Mouse (Mus musculus) ES-E14 (cell line): Measurements from ENCODE around the gene Cryba1. TPM values are rescaled to one million over a fixed set of nuclear protein-coding genes. Genes with fewer than 3 reads are reported as not detected.

ENCODE experiments used
- DNase-seq: peaks from one replicate; pipeline ENCODE4 v3.0.0-alpha.2; 2013; ENCODE audit warnings: low read depth, low spot score
- H3K27ac ChIP-seq: 2 replicates; pipeline ENCODE4 v1.5.1; 2012; ENCODE audit warnings: low read depth, mild to moderate bottlenecking, low read length, moderate library complexity, mixed read lengths; ENCODE audit not compliant: poor library complexity, insufficient read depth, severe bottlenecking
- H3K36me3 ChIP-seq: 2 replicates; pipeline ENCODE4 v1.6.1; 2012; ENCODE audit warnings: mild to moderate bottlenecking, low read length, moderate library complexity, mixed read lengths; ENCODE audit not compliant: control insufficient read depth, poor library complexity, insufficient read depth, severe bottlenecking
- H3K4me1 ChIP-seq, 2 experiments: fragments of 150-350 bp in 1 of 2; sonication (generic) in 1 of 2; 2 replicates each; pipeline ENCODE4 v1.6.1; 2012; ENCODE audit warnings: low read length in 2 of 2, mild to moderate bottlenecking in 1 of 2, mixed read lengths in 1 of 2; ENCODE audit not compliant: control insufficient read depth in 2 of 2, insufficient read depth in 2 of 2, poor library complexity in 1 of 2
- H3K4me3 ChIP-seq, 2 experiments: fragments of 150-350 bp in 1 of 2; sonication (generic) in 1 of 2; 2 replicates each; pipeline ENCODE4 v1.5.1; 2012; ENCODE audit warnings: low read length in 2 of 2, low read depth in 1 of 2, mild to moderate bottlenecking in 1 of 2, mixed read lengths in 1 of 2; ENCODE audit not compliant: insufficient read depth in 1 of 2, poor library complexity in 1 of 2, severe bottlenecking in 1 of 2
- H3K9ac ChIP-seq: 2 replicates; pipeline ENCODE4 v1.6.1; 2012; ENCODE audit warnings: low read depth, mild to moderate bottlenecking, low read length, mixed read lengths; ENCODE audit not compliant: poor library complexity, insufficient read depth, severe bottlenecking
- H3K9me3 ChIP-seq: fragments of 150-350 bp; sonication (generic); 2 replicates; pipeline ENCODE4 v1.6.1; 2012; ENCODE audit warnings: low read depth, mild to moderate bottlenecking, low read length; ENCODE audit not compliant: control insufficient read depth, insufficient read depth
- CHD2 ChIP-seq: IDR thresholded peaks from 2 replicates; pipeline ENCODE4 v1.6.1; 2014; ENCODE audit warnings: mild to moderate bottlenecking, low read depth, low read length, inconsistent platforms
- HCFC1 ChIP-seq: IDR thresholded peaks from 2 replicates; pipeline ENCODE4 v1.6.1; 2012; ENCODE audit warnings: low read length, inconsistent platforms, borderline replicate concordance; ENCODE audit not compliant: insufficient read depth
- MAFK ChIP-seq: IDR thresholded peaks from 2 replicates; pipeline ENCODE4 v1.6.1; 2014; ENCODE audit warnings: mild to moderate bottlenecking, low read depth, low read length, inconsistent platforms; ENCODE audit not compliant: insufficient read depth
- ZC3H11A ChIP-seq: IDR thresholded peaks from 2 replicates; pipeline ENCODE4 v1.6.1; 2012; ENCODE audit warnings: low read depth, mild to moderate bottlenecking, inconsistent platforms, low read length, borderline replicate concordance
- ZNF384 ChIP-seq: IDR thresholded peaks from 2 replicates; pipeline ENCODE4 v1.6.1; 2012; ENCODE audit warnings: low read depth, low read length, inconsistent platforms
- in situ Hi-C, 2 experiments: fragments of 600-800 bp; cut with MboI; formaldehyde crosslinking; loops; one replicate each; pipeline ENCODE4 v1.15.1; 2025; ENCODE audit warnings: low sequenced_read_pairs in 2 of 2, inconsistent platforms in 1 of 2; ENCODE audit not compliant: unreplicated experiment in 2 of 2
- total RNA-seq: library from RNA; depleted of rRNA; stranded (reverse); fragments of 300-350 nt; gene quantifications from 2 replicates; pipeline ENCODE4 v1.2.3, GENCODE M21; 2012; rRNA removed

The Cryba1 gene
- total RNA-seq, result 0.32 TPM in 1 of 2 replicates, not detected in the other

DNA sequence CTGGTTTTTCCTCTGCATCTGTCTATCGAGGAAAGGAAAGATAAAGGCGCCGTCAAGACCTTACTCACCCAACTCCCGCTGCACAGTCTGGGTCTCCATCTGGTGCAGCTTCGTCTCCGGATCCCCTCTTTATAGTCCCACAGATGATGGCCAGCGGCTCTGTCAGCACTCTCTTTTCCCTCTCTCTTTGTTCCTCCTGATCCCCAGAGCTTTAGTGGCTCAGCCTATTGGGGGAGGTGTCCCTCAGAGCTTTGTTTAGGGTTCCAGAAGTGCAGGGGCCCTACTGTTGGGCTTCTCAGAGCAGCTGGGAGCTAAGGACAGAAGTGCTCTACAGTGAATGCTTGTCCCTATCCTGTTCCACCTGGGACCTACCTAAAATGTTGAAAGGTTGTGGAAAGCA lies at the start of gene Cryba1:
Gene Cryba1 (minus strand): TSS at position 101 of the 400 bp plus-strand sequence.
- TF ChIP-seq ZC3H11A, result no peak
- no peak for TF ChIP-seq HCFC1
- TF ChIP-seq MAFK, result no peak
- TF ChIP-seq CHD2, result no peak
- no peak for TF ChIP-seq ZNF384
- Histone ChIP-seq H3K27ac (no peak within 1 kb of the TSS), H3K4me1 (0 out of 4 replicates have a peak, but pooled peaks cover 0 to 2% of the 10 kb centered on the region in 2 experiments), H3K4me3 (no peak within 1 kb of the TSS), H3K36me3 (0 out of 2 replicates have a peak, but pooled peaks cover 2% of the 10 kb centered on the region), H3K9me3 (no peaks in the 10 kb centered on the region), H3K9ac (no peak within 1 kb of the TSS)
- no peak for DNase-seq
- in situ Hi-C loops, result no loop called here

DNA sequence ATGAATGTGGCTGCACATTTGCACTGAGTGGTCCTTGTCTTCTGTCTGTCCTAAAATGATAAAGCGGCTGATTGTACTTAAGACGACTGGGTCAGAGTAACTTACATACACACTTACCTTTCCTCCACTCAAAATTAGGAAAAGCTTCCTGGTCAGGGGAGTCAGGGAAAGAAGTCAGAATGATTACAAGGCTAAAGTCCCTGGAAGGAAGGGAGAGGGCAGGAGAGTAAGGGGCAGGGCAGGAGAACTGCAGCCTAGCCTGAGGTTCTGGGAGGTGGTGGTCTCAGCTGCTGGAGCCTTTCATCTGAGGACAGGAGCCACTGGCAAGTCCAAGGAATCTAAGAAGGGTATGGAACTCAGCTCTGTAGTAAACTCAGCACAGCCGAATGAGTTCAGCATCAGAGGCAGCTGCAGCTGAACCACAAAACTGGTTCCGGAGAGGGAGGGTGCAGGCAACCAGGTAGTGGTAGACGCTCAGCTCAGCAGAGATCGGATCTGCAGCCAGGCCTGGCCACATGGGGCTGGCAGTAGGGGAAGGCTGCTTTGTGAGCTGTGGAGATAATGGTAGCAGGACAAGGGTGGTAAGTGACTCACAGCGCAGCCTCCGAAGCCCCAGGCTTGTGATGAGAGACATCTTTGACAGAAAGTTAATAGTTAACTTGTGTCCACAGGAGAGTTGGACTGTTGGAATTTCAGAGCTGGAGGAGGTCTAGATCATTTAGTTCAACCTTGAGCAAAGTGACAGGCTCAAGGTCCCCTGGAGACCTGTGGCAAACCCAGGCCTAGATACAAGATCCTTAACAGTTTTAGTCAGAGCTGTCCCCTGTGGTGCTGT lies 47.0 kb upstream of the Cryba1 start:
- Histone ChIP-seq H3K4me3 (no peak overlapping the region), H3K9me3 (no peaks in the 10 kb centered on the region), H3K27ac (no peak overlapping the region), H3K4me1 (peaks cover 4 to 14% of the 10 kb centered on the region in 2 experiments; a peak in 3 of 4 replicates), H3K9ac (no peak overlapping the region), H3K36me3 (no peaks in the 10 kb centered on the region)
- DNase-seq, result no peak
- TF ChIP-seq CHD2 (no peak), MAFK (no peak), ZC3H11A (no peak), HCFC1 (no peak), ZNF384 (no peak)
- in situ Hi-C loops, result no loop called here

DNA sequence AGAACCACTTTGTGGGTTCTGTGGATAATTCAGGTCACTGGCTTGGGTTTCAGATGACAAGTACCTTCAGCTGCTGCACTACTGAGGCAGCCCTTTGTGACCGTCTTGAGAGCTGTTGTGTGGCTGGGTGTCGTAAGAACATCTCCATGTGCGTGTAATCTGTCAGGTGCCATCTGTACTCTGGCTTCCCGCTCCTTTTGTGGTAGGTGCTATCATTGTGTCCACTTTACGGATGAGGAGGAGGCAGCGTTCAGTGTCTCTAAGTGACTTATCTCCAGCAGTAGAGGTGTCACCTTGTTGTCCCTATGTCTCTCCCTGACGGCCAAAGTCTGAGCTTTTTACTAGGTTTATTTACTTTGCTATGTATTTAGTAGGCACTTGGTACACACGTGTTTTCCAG lies 45.3 kb upstream of the Cryba1 start:
- in situ Hi-C loops, result no loop called here
- Histone ChIP-seq H3K9me3 (no peaks in the 10 kb centered on the region), H3K4me3 (no peak overlapping the region), H3K27ac (no peak overlapping the region), H3K36me3 (no peaks in the 10 kb centered on the region), H3K4me1 (peaks cover 4% of the 10 kb centered on the region in 2 experiments; a peak in 1 of 4 replicates), H3K9ac (no peak overlapping the region)
- TF ChIP-seq HCFC1, result no peak
- TF ChIP-seq ZC3H11A, result no peak
- no peak for TF ChIP-seq MAFK
- TF ChIP-seq ZNF384, result no peak
- no peak for TF ChIP-seq CHD2
- DNase-seq, result no peak

DNA sequence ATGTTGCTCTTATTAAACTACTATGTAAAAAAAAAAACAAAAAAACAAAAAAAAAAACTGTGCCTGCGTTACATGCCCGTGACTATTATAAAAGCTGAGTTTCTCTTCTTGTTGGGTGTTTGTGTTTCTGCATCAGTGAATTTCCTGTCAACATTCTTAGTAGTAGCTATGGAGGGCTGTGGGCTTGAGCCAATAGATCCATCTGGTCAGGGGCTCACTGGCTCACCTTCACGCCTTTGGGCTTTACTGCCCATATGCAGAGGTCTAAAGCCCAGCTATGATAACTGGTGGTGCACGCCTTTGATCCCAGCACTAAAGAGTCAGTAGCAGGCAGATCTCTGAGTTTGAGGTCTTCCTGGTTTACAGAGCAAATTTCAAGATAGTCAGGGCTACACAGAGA lies 44.4 kb upstream of the Cryba1 start:
- in situ Hi-C loops, result no loop called here
- DNase-seq, result no peak
- no peak overlapping the region for H3K9ac ChIP-seq
- H3K4me3 ChIP-seq, result no peak overlapping the region
- H3K9me3 ChIP-seq, result no peaks in the 10 kb centered on the region
- TF ChIP-seq CHD2 (no peak), ZC3H11A (no peak), HCFC1 (no peak), MAFK (no peak), ZNF384 (no peak)
- no peak overlapping the region for H3K27ac ChIP-seq
- H3K36me3 ChIP-seq, result no peaks in the 10 kb centered on the region
- peaks cover 5 to 11% of the 10 kb centered on the region in 2 experiments; a peak in 1 of 4 replicates for H3K4me1 ChIP-seq
